32 mouse cellular contexts compared by ENCODE assay signal in the genomic region with DNA sequence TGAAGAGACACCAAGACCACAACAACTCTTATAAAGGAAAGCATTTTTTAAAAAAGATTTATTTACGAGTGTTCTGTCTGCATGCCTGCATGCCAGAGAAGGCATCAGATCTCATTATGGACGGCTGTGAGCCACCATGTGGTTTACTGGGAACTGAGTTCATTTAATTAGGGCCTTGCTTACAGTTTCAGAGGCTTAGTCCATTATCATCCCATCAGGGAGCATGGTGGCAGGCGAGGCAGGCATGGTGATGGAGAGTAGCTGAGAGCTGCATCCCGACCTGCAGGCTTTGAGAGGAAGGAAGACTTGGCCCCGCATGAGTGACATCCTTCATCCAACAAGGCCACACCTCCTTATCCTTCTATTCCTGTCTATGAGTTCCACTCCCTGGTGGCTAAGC. TPM values are rescaled to one million over a fixed set of nuclear protein-coding genes. Genes with fewer than 3 reads are reported as not detected.
DNase-seq lines count a peak whose midpoint lies in the region; ATAC-seq and TF ChIP-seq lines count a peak whose summit lies in the region.
"Had no signal": no experiment of that assay in that cellular context is flagged by ENCODE, and none has a peak within 500 bp of the region (broad histone marks: within the 10 kb centered on the region; RNA-seq: fewer than 3 reads in every experiment).

No protein-coding gene starts in this region.

- H3K4me3 ChIP-seq in forebrain, embryonic 12.5 days (replicated peaks) = no peak overlapping the region
- H3K4me3 ChIP-seq in forebrain, embryonic 13.5 days = no peak overlapping the region
- H3K4me3 ChIP-seq in heart, embryonic 12.5 days = no peak overlapping the region
- peak overlapping the region; percentile 73 for H3K4me3 ChIP-seq in testis, adult 2 months (ENCODE audit: control insufficient read depth, low read depth, low read length)
- H3K4me3 ChIP-seq: embryonic facial prominence, embryonic 13.5 days; heart, embryonic 15.5 days; hindbrain, embryonic 12.5 days; left cerebral cortex, adult 2 months; limb, embryonic 12.5 days; megakaryocyte, embryonic 14.5 days; midbrain, embryonic 12.5 days; myocyte; neural tube, embryonic 12.5 days had no signal

- no peak overlapping the region for H3K27ac ChIP-seq in forebrain, embryonic 12.5 days
- H3K27ac ChIP-seq in forebrain, embryonic 13.5 days = no peak overlapping the region
- peak overlapping the region; percentile 86; the same call in 1 of the 2 replicates for H3K27ac ChIP-seq in heart, embryonic 12.5 days (ENCODE audit: poor library complexity, severe bottlenecking)
- H3K27ac ChIP-seq in testis, adult 2 months (ENCODE audit: control insufficient read depth, insufficient read depth, low read depth, low read length) = no peak overlapping the region
- H3K27ac ChIP-seq: embryonic facial prominence, embryonic 13.5 days; hindbrain, embryonic 12.5 days; left cerebral cortex, adult 2 months; limb, embryonic 12.5 days; midbrain, embryonic 12.5 days; neural tube, embryonic 12.5 days had no signal

- no peak overlapping the region for H3K4me2 ChIP-seq in forebrain, embryonic 12.5 days
- no peak overlapping the region for H3K4me2 ChIP-seq in forebrain, embryonic 13.5 days
- H3K4me2 ChIP-seq in heart, embryonic 12.5 days = no peak overlapping the region
- H3K4me2 ChIP-seq: embryonic facial prominence, embryonic 13.5 days; heart, embryonic 15.5 days; hindbrain, embryonic 12.5 days; limb, embryonic 12.5 days; liver, embryonic 11.5 days; midbrain, embryonic 12.5 days; neural tube, embryonic 12.5 days had no signal

- no peaks in the 10 kb centered on the region for H3K9me3 ChIP-seq in forebrain, embryonic 12.5 days
- no peaks in the 10 kb centered on the region for H3K9me3 ChIP-seq in forebrain, embryonic 13.5 days (replicated peaks)
- no peaks in the 10 kb centered on the region for H3K9me3 ChIP-seq in heart, embryonic 12.5 days (replicated peaks)
- H3K9me3 ChIP-seq: embryonic facial prominence, embryonic 13.5 days; heart, embryonic 15.5 days; hindbrain, embryonic 12.5 days; limb, embryonic 12.5 days; midbrain, embryonic 12.5 days; neural tube, embryonic 12.5 days had no signal

- ATAC-seq in forebrain, embryonic 12.5 days (ENCODE audit: low FRiP score) = peak; percentile 52; the same call in 1 of the 2 replicates
- no peak for ATAC-seq in forebrain, embryonic 13.5 days
- no peak for ATAC-seq in heart, embryonic 12.5 days (ENCODE audit: insufficient number of reproducible peaks, low FRiP score)
- ATAC-seq: intestine, postnatal 0 days; liver, postnatal 0 days; lung, postnatal 0 days had no signal

- TF ChIP-seq POLR2A in testis, adult 2 months (IDR thresholded peaks at IDR 0.05; ENCODE audit: control insufficient read depth, low read depth, low read length) = no peak

- no peaks in the 10 kb centered on the region for H3K27me3 ChIP-seq in forebrain, embryonic 12.5 days
- no peaks in the 10 kb centered on the region for H3K27me3 ChIP-seq in forebrain, embryonic 13.5 days
- H3K27me3 ChIP-seq in heart, embryonic 12.5 days (replicated peaks) = no peaks in the 10 kb centered on the region
- H3K27me3 ChIP-seq in testis, adult 2 months (ENCODE audit: control insufficient read depth, insufficient read depth, low read length) = no peaks in the 10 kb centered on the region
- H3K27me3 ChIP-seq: CH12.LX; embryonic facial prominence, embryonic 13.5 days; heart, embryonic 15.5 days; hindbrain, embryonic 12.5 days; limb, embryonic 12.5 days; megakaryocyte, embryonic 14.5 days; midbrain, embryonic 12.5 days; neural tube, embryonic 12.5 days had no signal

- DNase-seq in heart, adult 9 months (ENCODE audit: low spot score in 2 of 2) = no peak
- DNase-seq in testis, postnatal 14 days (ENCODE audit: low spot score) = no peak
- DNase-seq in cerebellum, adult 18-20 months = no peak
- DNase-seq: adrenal gland, adult 8-10 months; cerebellum, adult 11 months; cerebellum, adult 9-11 months; gastrocnemius, postnatal 10 days; heart, postnatal 36 days; kidney, postnatal 14 days; liver, postnatal 0 days; lung, postnatal 4 days; thymus, postnatal 14 days had no signal

- H3K36me3 ChIP-seq in forebrain, embryonic 12.5 days (replicated peaks) = no peaks in the 10 kb centered on the region
- H3K36me3 ChIP-seq in forebrain, embryonic 13.5 days (ENCODE audit: poor library complexity, severe bottlenecking) = no peaks in the 10 kb centered on the region
- H3K36me3 ChIP-seq in heart, embryonic 12.5 days = no peaks in the 10 kb centered on the region
- no peaks in the 10 kb centered on the region for H3K36me3 ChIP-seq in testis, adult 2 months (ENCODE audit: control insufficient read depth, insufficient read depth, low read length)
- H3K36me3 ChIP-seq: embryonic facial prominence, embryonic 13.5 days; heart, embryonic 15.5 days; hindbrain, embryonic 12.5 days; limb, embryonic 12.5 days; midbrain, embryonic 12.5 days; neural tube, embryonic 12.5 days had no signal

- no peak for TF ChIP-seq CTCF in testis, adult 2 months (IDR thresholded peaks at IDR 0.05; ENCODE audit: control insufficient read depth, insufficient read depth, insufficient replicate concordance, low read depth, low read length)

- no peak overlapping the region for H3K9ac ChIP-seq in forebrain, embryonic 12.5 days
- H3K9ac ChIP-seq in forebrain, embryonic 13.5 days = no peak overlapping the region
- no peak overlapping the region for H3K9ac ChIP-seq in heart, embryonic 12.5 days
- H3K9ac ChIP-seq: embryonic facial prominence, embryonic 13.5 days; heart, embryonic 15.5 days; hindbrain, embryonic 12.5 days; limb, embryonic 12.5 days; liver, postnatal 0 days; midbrain, embryonic 12.5 days; neural tube, embryonic 12.5 days had no signal

- peaks cover 10% of the 10 kb centered on the region; the same call in 1 of the 2 replicates for H3K4me1 ChIP-seq in forebrain, embryonic 12.5 days
- H3K4me1 ChIP-seq in forebrain, embryonic 13.5 days = peaks cover 6% of the 10 kb centered on the region
- peaks cover 58% of the 10 kb centered on the region for H3K4me1 ChIP-seq in heart, embryonic 12.5 days (replicated peaks)
- H3K4me1 ChIP-seq in testis, adult 2 months (ENCODE audit: control insufficient read depth, insufficient read depth, low read length) = peaks cover 6% of the 10 kb centered on the region

- WGBS in forebrain, embryonic 12.5 days = 52% methylated on average over 5 of the region's 5 CpGs
- 51% methylated on average over 5 of the region's 5 CpGs for WGBS in forebrain, embryonic 13.5 days
- WGBS in heart, embryonic 12.5 days = 62% methylated on average over 5 of the region's 5 CpGs

RNA-seq across cellular contexts. Expression of a gene that starts 52.1 kb away (rescaled TPM):
- polyA plus RNA-seq in forebrain, embryonic 12.5 days (2016; fragmentation: Nextera tagmentation; extraction: Ambion mirVana) = not detected in 2 replicates
- polyA plus RNA-seq in forebrain, embryonic 13.5 days (2015; fragmentation: Nextera tagmentation; extraction: Ambion mirVana) = 0.10 and 0.24 TPM in 2 replicates
- not detected in 2 replicates for polyA plus RNA-seq in heart, embryonic 12.5 days (2016; fragmentation: Nextera tagmentation; extraction: Ambion mirVana)
- polyA plus RNA-seq in testis, adult 2 months (2012; rRNA removed) = 18.4 and 21.1 TPM in 2 replicates
- polyA plus RNA-seq: C2C12; embryonic facial prominence, embryonic 13.5 days; heart, embryonic 15.5 days; hindbrain, embryonic 12.5 days; intestine, postnatal 0 days; kidney, embryonic 14.5 days; limb, embryonic 12.5 days; lung, postnatal 0 days; midbrain, embryonic 12.5 days; myocyte; neural tube, embryonic 12.5 days; urinary bladder, adult 2 months had no signal

Comparison
In these comparisons a context has a peak if more than half of its experiments do, and no peak if none do; other contexts are left out.
1. RNA of a gene that starts 52.1 kb away (polyA plus RNA-seq): 18.4 to 21.1 TPM in testis, adult 2 months; 0.10 to 0.24 TPM in forebrain, embryonic 13.5 days, not detected in forebrain, embryonic 12.5 days and not detected in heart, embryonic 12.5 days; every median in the first group is over 10 times any median in the second.